Mouse (Mus musculus) yolk sac, embryonic 10.5 days (tissue): Measurements from ENCODE around the gene She.

ENCODE experiments used
- DNase-seq: peaks from one replicate; pipeline ENCODE4 v3.0.0-alpha.2; 2017; ENCODE audit warnings: low spot score

She gene

GRCm38 (mm10) chr3:89863716-89864509 is 32.7 kb downstream of the She start:
- no peak for DNase-seq

GRCm38 (mm10) chr3:89865020-89865419 is 33.9 kb downstream of the She start:
- DNase-seq = no peak

- no peak for DNase-seq
Measured at GRCm38 (mm10) chr3:89865764-89866163, 34.6 kb downstream of the She start.

- DNase-seq = no peak
Measured at GRCm38 (mm10) chr3:89867651-89868050, 36.5 kb downstream of the She start.

GRCm38 (mm10) chr3:89868357-89868756 is 37.2 kb downstream of the She start:
- peak; percentile 21 for DNase-seq

GRCm38 (mm10) chr3:89868956-89869355 is 37.8 kb downstream of the She start:
- DNase-seq = no peak

GRCm38 (mm10) chr3:89869556-89869955 is 38.4 kb downstream of the She start:
- DNase-seq = no peak

- no peak for DNase-seq
Measured at GRCm38 (mm10) chr3:89870472-89871271, 39.5 kb downstream of the She start.

- no peak for DNase-seq
Measured at GRCm38 (mm10) chr3:89871339-89871914, 40.3 kb downstream of the She start.

GRCm38 (mm10) chr3:89872209-89872608 is 41.0 kb downstream of the She start:
- no peak for DNase-seq

- DNase-seq = no peak
Measured at GRCm38 (mm10) chr3:89872684-89873083, 41.5 kb downstream of the She start.

- DNase-seq = no peak
Measured at GRCm38 (mm10) chr3:89874076-89874475, 42.9 kb downstream of the She start.

GRCm38 (mm10) chr3:89875021-89875420 is 43.9 kb downstream of the She start:
- DNase-seq = no peak

GRCm38 (mm10) chr3:89875781-89876180 is 44.6 kb downstream of the She start:
- no peak for DNase-seq

- no peak for DNase-seq
Measured at GRCm38 (mm10) chr3:89876469-89876868, 45.3 kb downstream of the She start.

- no peak for DNase-seq
Measured at GRCm38 (mm10) chr3:89877129-89877528, 46.0 kb downstream of the She start.

- DNase-seq = no peak
Measured at GRCm38 (mm10) chr3:89878456-89878855, 47.3 kb downstream of the She start.

- no peak for DNase-seq
Measured at GRCm38 (mm10) chr3:89879326-89879725, 48.2 kb downstream of the She start.

GRCm38 (mm10) chr3:89880036-89880851 is 49.1 kb downstream of the She start:
- DNase-seq = no peak

GRCm38 (mm10) chr3:89882556-89883181 is 51.5 kb downstream of the She start:
- DNase-seq = no peak

GRCm38 (mm10) chr3:89883582-89884041 is 52.4 kb downstream of the She start:
- no peak for DNase-seq
